23 mouse cellular contexts compared by ENCODE assay signal in the genomic region with DNA sequence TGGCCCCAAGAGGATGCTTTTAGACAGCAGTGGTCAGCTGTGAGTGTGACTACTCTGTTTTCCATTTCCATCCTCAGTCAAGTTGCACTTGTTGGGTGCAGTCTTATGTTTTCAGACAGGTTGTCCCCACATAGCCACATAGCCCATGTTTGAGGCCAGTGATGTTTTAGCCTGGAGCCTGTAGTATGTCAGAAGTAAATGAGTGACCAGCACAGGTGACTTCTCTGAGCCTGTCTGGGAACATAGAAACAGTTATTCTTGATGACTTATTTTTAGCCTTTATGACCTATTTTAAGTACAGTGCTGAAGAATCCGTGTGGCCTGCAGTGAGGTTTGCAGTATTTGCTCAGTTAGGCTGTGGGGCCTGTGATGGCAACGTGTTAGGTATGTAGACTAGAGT.
"Had no signal": no experiment of that assay in that cellular context is flagged by ENCODE, and none has a peak within 500 bp of the region (broad histone marks: within the 10 kb centered on the region; RNA-seq: fewer than 3 reads in every experiment).

No protein-coding gene starts in this region.

- H3K27me3 ChIP-seq: kidney, embryonic 15.5 days; limb, embryonic 12.5 days; liver, embryonic 12.5 days; liver, embryonic 15.5 days; lung, embryonic 15.5 days; megakaryocyte, embryonic 14.5 days; midbrain, embryonic 13.5 days had no signal

- H3K4me1 ChIP-seq: kidney, embryonic 15.5 days; limb, embryonic 12.5 days; lung, embryonic 15.5 days; midbrain, embryonic 10.5 days; midbrain, embryonic 13.5 days had no signal

- H3K27ac ChIP-seq: kidney, embryonic 15.5 days; limb, embryonic 12.5 days; liver, embryonic 15.5 days; lung, embryonic 15.5 days; midbrain, embryonic 10.5 days; midbrain, embryonic 13.5 days; stomach, postnatal 0 days had no signal

- H3K4me3 ChIP-seq: kidney, embryonic 15.5 days; limb, embryonic 12.5 days; liver, embryonic 12.5 days; liver, embryonic 15.5 days; lung, embryonic 15.5 days; megakaryocyte, embryonic 14.5 days; midbrain, embryonic 10.5 days; midbrain, embryonic 13.5 days had no signal

- H3K4me2 ChIP-seq: kidney, embryonic 15.5 days; limb, embryonic 12.5 days; liver, embryonic 12.5 days; liver, embryonic 15.5 days; lung, embryonic 15.5 days; midbrain, embryonic 13.5 days had no signal

- ATAC-seq: intestine, postnatal 0 days; liver, embryonic 12.5 days; midbrain, embryonic 13.5 days; midbrain, embryonic 16.5 days had no signal

- H3K9me3 ChIP-seq: kidney, embryonic 15.5 days; limb, embryonic 12.5 days; liver, embryonic 12.5 days; liver, embryonic 15.5 days; lung, embryonic 15.5 days; megakaryocyte, embryonic 14.5 days; midbrain, embryonic 10.5 days; midbrain, embryonic 13.5 days had no signal

- H3K9ac ChIP-seq: kidney, embryonic 15.5 days; limb, embryonic 12.5 days; liver, embryonic 15.5 days; lung, embryonic 15.5 days; midbrain, embryonic 13.5 days had no signal

- DNase-seq: kidney, adult 2 months; kidney, postnatal 10 days; kidney, postnatal 36 days; liver; lung, adult 18-20 months; lung, postnatal 10 days; lung, postnatal 36 days; right cerebral cortex, adult 18-20 months; right cerebral cortex, postnatal 14 days; right cerebral cortex, postnatal 4 days; thymus, adult 18-20 months; thymus, postnatal 36 days had no signal
